Mouse (Mus musculus) CH12.LX (cell line): ENCODE measurements around the gene Phf7. TPM values are rescaled to one million over a fixed set of nuclear protein-coding genes. Genes with fewer than 3 reads are reported as not detected.

Experiments used
- DNase-seq: peaks from one replicate; pipeline ENCODE4 v3.0.0-alpha.2; 2013; ENCODE audit errors: extremely low read depth
- H3K27ac ChIP-seq: 2 replicates; pipeline ENCODE4 v1.5.1; 2012; ENCODE audit warnings: low read depth, mild to moderate bottlenecking, control low read depth, moderate library complexity; ENCODE audit not compliant: insufficient read depth
- H3K27me3 ChIP-seq: replicated peaks from 2 replicates; pipeline ENCODE3; 2012; ENCODE audit warnings: inconsistent platforms
- H3K36me3 ChIP-seq, 2 experiments: replicated peaks in 1 of 2; 2 replicates each; pipeline versions ENCODE3 to v1.6.1; 2012; ENCODE audit warnings: inconsistent platforms in 1 of 2, low read length in 1 of 2, mild to moderate bottlenecking in 1 of 2, mixed read lengths in 1 of 2, moderate library complexity in 1 of 2; ENCODE audit not compliant: control insufficient read depth in 1 of 2, insufficient read depth in 1 of 2
- H3K4me1 ChIP-seq, 2 experiments: 2 replicates each; pipeline ENCODE4 v1.6.1; 2012; ENCODE audit warnings: inconsistent platforms in 1 of 2, moderate library complexity in 1 of 2; ENCODE audit not compliant: insufficient read depth in 2 of 2, control insufficient read depth in 1 of 2
- H3K4me2 ChIP-seq: 2 replicates; pipeline ENCODE4 v1.6.1; 2012; ENCODE audit warnings: low read depth, mild to moderate bottlenecking, control low read depth; ENCODE audit not compliant: poor library complexity, insufficient read depth, severe bottlenecking
- H3K4me3 ChIP-seq, 3 experiments: fragments of 150-350 bp in 1 of 3; sonication (generic) in 1 of 3; replicated peaks in 1 of 3; 2 replicates each; pipeline versions ENCODE3 to v1.5.1; 2011 to 2012; ENCODE audit warnings: low read depth in 2 of 3, low read length in 2 of 3, mild to moderate bottlenecking in 2 of 3, moderate library complexity in 2 of 3, control low read depth in 1 of 3, improper control_type of control experiment in 1 of 3, inconsistent platforms in 1 of 3, mixed read lengths in 1 of 3; ENCODE audit not compliant: poor library complexity in 1 of 3
- H3K79me2 ChIP-seq: replicated peaks from 2 replicates; pipeline ENCODE4 v1.6.1; 2012; ENCODE audit warnings: mild to moderate bottlenecking, moderate library complexity; ENCODE audit not compliant: control insufficient read depth, poor library complexity, insufficient read depth, severe bottlenecking; ENCODE audit errors: extremely low read depth
- H3K9ac ChIP-seq: 2 replicates; pipeline ENCODE4 v1.6.1; 2012; ENCODE audit warnings: low read depth, mild to moderate bottlenecking, control low read depth, moderate library complexity; ENCODE audit not compliant: insufficient read depth
- H3K9me3 ChIP-seq: replicated peaks from 2 replicates; pipeline ENCODE3; 2012; ENCODE audit warnings: low read length, inconsistent platforms, mixed read lengths
- BHLHE40 ChIP-seq: IDR thresholded peaks from 2 replicates; pipeline ENCODE4 v1.6.1; 2011; ENCODE audit warnings: mild to moderate bottlenecking, low read depth, low read length, improper control_type of control experiment
- CTCF ChIP-seq, 2 experiments: IDR thresholded peaks in 1 of 2; conservative IDR thresholded peaks in 1 of 2; 2 replicates each; pipeline ENCODE4 v1.5.1; 2011 to 2012; ENCODE audit warnings: low read depth in 2 of 2, low read length in 2 of 2, improper control_type of control experiment in 1 of 2, inconsistent platforms in 1 of 2, mild to moderate bottlenecking in 1 of 2, moderate library complexity in 1 of 2
- GABPA ChIP-seq: IDR thresholded peaks from 2 replicates; pipeline ENCODE4 v1.6.1; 2012; ENCODE audit warnings: low read depth, low read length, improper control_type of control experiment, inconsistent platforms; ENCODE audit not compliant: insufficient replicate concordance
- IRF4 ChIP-seq: IDR thresholded peaks from 2 replicates; pipeline ENCODE4 v1.6.1; 2014; ENCODE audit warnings: low read depth, mild to moderate bottlenecking, inconsistent platforms, low read length, improper control_type of control experiment
- JUN ChIP-seq: IDR thresholded peaks from 2 replicates; pipeline ENCODE4 v1.6.1; 2011; ENCODE audit warnings: low read depth, mild to moderate bottlenecking, low read length, improper control_type of control experiment, moderate library complexity; ENCODE audit not compliant: insufficient read depth
- KAT2A ChIP-seq: IDR thresholded peaks from 2 replicates; pipeline ENCODE4 v1.6.1; 2012; ENCODE audit warnings: low read length, improper control_type of control experiment, inconsistent platforms; ENCODE audit not compliant: insufficient replicate concordance
- MAFK ChIP-seq: IDR thresholded peaks from 2 replicates; pipeline ENCODE4 v1.6.1; 2011; ENCODE audit warnings: low read length, improper control_type of control experiment; ENCODE audit not compliant: insufficient replicate concordance
- MAZ ChIP-seq: IDR thresholded peaks from 2 replicates; pipeline ENCODE4 v1.6.1; 2012; ENCODE audit warnings: low read depth, mild to moderate bottlenecking, inconsistent platforms, low read length, improper control_type of control experiment, moderate library complexity
- MEF2A ChIP-seq: IDR thresholded peaks from 2 replicates; pipeline ENCODE4 v1.6.1; 2014; ENCODE audit warnings: low read depth, mild to moderate bottlenecking, inconsistent platforms, low read length, improper control_type of control experiment, borderline replicate concordance
- MXI1 ChIP-seq: IDR thresholded peaks from 2 replicates; pipeline ENCODE4 v1.6.1; 2011; ENCODE audit warnings: mild to moderate bottlenecking, low read depth, low read length, improper control_type of control experiment
- NELFE ChIP-seq: IDR thresholded peaks from 2 replicates; pipeline ENCODE4 v1.6.1; 2011; ENCODE audit warnings: low read depth, low read length, improper control_type of control experiment
- NRF1 ChIP-seq: IDR thresholded peaks from 2 replicates; pipeline ENCODE4 v1.6.1; 2014; ENCODE audit warnings: low read depth, mild to moderate bottlenecking, inconsistent platforms, low read length, improper control_type of control experiment, moderate library complexity
- PAX5 ChIP-seq: IDR thresholded peaks from 2 replicates; pipeline ENCODE4 v1.6.1; 2012; ENCODE audit warnings: low read length, inconsistent platforms, mixed read lengths
- POLR2A ChIP-seq: IDR thresholded peaks from 2 replicates; pipeline ENCODE4 v1.6.1; 2011; ENCODE audit warnings: low read depth, mild to moderate bottlenecking, improper control_type of control experiment, low read length
- SMC3 ChIP-seq: IDR thresholded peaks from 2 replicates; pipeline ENCODE4 v1.6.1; 2011; ENCODE audit warnings: low read depth, low read length, improper control_type of control experiment
- TCF12 ChIP-seq: IDR thresholded peaks from 2 replicates; pipeline ENCODE4 v1.6.1; 2014; ENCODE audit warnings: low read depth, mild to moderate bottlenecking, inconsistent platforms, low read length, improper control_type of control experiment
- ZMIZ1 ChIP-seq: IDR thresholded peaks from 2 replicates; pipeline ENCODE4 v1.6.1; 2012; ENCODE audit warnings: low read depth, mild to moderate bottlenecking, inconsistent platforms, low read length, improper control_type of control experiment
- ZNF384 ChIP-seq: IDR thresholded peaks from 2 replicates; pipeline ENCODE4 v1.6.1; 2012; ENCODE audit warnings: low read depth, low read length, improper control_type of control experiment, inconsistent platforms
- dilution Hi-C: fragments of 300-500 bp; cut with MboI; formaldehyde crosslinking; loops from 2 replicates; pipeline ENCODE4 v1.14.3; 2020; ENCODE audit warnings: low sequenced_read_pairs; ENCODE audit not compliant: extremely low pct_unique_long_range_greater_than_20kb, extremely low pct_ligation_motif_present
- in situ Hi-C: fragments of 300-500 bp; cut with MboI; formaldehyde crosslinking; loops from 3 replicates; pipeline ENCODE4 v1.14.3; 2019; ENCODE audit warnings: low sequenced_read_pairs, low pct_ligation_motif_present, low pct_unique_long_range_greater_than_20kb, mixed read lengths
- polyA plus RNA-seq: library from polyadenylated mRNA; unstranded; fragments of >175 nt; gene quantifications from 2 replicates; pipeline ENCODE4 v1.2.1, GENCODE M21; 2012; ENCODE audit warnings: low read depth; ENCODE audit not compliant: insufficient read length
- total RNA-seq, 2 experiments: library from RNA; depleted of rRNA; stranded (reverse); fragments of 300-350 nt in 1 of 2; fragments of >200 nt in 1 of 2; gene quantifications; 2 replicates each; pipeline ENCODE4 v1.2.3; 2012 to 2014

Phf7 gene
- total and polyA plus RNA-seq, 3 experiments = 10.0 to 13.9 (median 13.5) TPM

DNA sequence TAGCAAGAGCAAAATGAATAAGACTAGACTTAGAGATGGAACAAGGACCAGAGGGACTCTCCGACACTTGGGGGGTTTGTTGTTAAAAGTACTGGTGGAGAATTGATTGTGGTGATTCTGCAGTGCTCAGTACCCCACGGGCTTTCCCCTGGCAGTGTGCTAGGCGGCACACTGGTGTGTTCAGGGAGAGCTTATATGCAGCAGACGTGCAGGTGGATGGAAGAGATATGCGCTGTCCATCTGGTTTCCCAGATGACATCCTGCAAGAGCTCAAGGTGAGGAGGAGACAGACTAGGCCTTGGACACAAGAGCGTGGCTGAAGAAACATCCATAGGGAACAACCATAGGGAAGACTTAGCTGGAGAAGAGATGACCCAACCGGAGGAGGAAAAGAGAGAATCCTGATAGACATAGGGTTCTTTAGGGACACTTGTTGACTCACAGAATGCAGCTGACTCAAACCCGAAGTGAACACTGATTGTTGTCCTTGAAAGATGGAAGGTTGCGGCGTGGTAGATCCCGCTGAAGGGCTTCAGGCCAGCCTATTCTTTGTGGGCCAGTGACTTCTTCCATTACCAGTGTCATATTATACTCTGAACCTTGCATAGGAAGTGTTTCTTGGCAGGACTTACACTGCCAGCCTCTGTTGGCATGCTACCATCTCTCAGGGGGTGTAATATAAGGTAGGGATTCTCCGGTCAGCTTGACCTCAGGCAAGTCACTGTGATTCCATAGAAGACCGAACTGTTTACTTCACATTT lies 43.9 kb downstream of the Phf7 start:
- dilution Hi-C loops = no loop called here
- H3K4me3 ChIP-seq = peak overlapping the region; percentile 61 to 79 (median 63)
- H3K4me1 ChIP-seq = peaks cover 5 to 24% of the 10 kb centered on the region in 2 experiments; a peak in 3 of 4 replicates

DNA sequence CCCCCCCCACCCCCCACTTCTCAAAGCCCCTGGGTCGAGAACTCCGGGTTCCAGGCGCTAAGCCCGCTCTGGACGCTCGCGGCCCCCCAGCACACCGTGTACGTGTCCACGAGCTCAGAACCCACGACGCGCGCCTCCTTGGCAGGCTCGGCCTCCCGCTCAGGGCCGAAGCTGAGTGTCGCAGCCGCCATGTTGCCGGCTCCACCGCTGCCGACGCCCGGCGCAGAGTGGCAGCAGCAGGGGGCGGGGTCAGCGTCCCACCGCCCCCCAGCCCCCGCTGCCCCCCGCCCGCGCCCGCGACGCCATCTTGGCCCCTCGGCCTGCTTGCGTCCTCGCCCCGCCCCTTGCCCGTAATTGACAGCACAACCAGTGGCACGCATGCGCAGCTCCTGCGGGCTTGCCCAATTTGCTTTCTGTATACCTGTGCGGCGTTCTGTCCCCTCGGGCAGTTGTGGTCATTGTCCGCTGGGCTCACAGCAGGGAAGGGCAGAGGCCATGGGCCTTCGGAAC lies 44.6 kb downstream of the Phf7 start:
- Histone ChIP-seq H3K36me3 (peaks cover 21 to 33% of the 10 kb centered on the region in 2 experiments), H3K27ac (peak overlapping the region; percentile 21; the same call in 1 of the 2 replicates), H3K4me3 (peak overlapping the region; percentile 79 to 97 (median 88)), H3K4me2 (peak overlapping the region; percentile 95), H3K79me2 (peaks cover 29% of the 10 kb centered on the region), H3K9me3 (no peaks in the 10 kb centered on the region), H3K9ac (peak overlapping the region; percentile 93), H3K27me3 (peaks cover 12% of the 10 kb centered on the region), H3K4me1 (peaks cover 5 to 24% of the 10 kb centered on the region in 2 experiments; a peak in 3 of 4 replicates)
- dilution Hi-C loops = no loop called here
- no peak for TF ChIP-seq MEF2A
- no peak for TF ChIP-seq KAT2A
- peak; percentile 44; the same call in 1 of the 2 replicates for TF ChIP-seq MXI1
- TF ChIP-seq ZMIZ1 = peak; percentile 64; the same call in 1 of the 2 replicates
- TF ChIP-seq POLR2A = peak; percentile 84
- TF ChIP-seq NRF1 = peak; percentile 92
- no peak for TF ChIP-seq JUN
- TF ChIP-seq SMC3 = no peak
- peak; percentile 82 for TF ChIP-seq TCF12
- TF ChIP-seq CTCF (conservative IDR thresholded peaks at IDR 0.05 in 1 of 2, IDR thresholded peaks at IDR 0.05 in 1 of 2; ENCODE audit: low read depth in 2 of 2, low read length in 2 of 2) = no peak
- no peak for TF ChIP-seq PAX5
- TF ChIP-seq NELFE = peak; percentile 81
- TF ChIP-seq BHLHE40 = 0 out of 2 replicates have a peak, but pooled peaks have one; percentile 7
- DNase-seq = peak; percentile 96
- in situ Hi-C loops = no loop called here

More for the DNA sequence above, 43.9 kb downstream of the Phf7 start:
- Histone ChIP-seq H3K9me3 (no peaks in the 10 kb centered on the region), H3K79me2 (peaks cover 29% of the 10 kb centered on the region), H3K36me3 (peaks cover 16 to 26% of the 10 kb centered on the region in 2 experiments), H3K4me2 (peak overlapping the region; percentile 57), H3K9ac (peak overlapping the region; percentile 29; the same call in 1 of the 2 replicates), H3K27me3 (peaks cover 12% of the 10 kb centered on the region), H3K27ac (no peak overlapping the region)
- no peak for TF ChIP-seq MAFK
- no peak for TF ChIP-seq IRF4
- no peak for TF ChIP-seq MAZ
- no peak for TF ChIP-seq JUN
- no peak for TF ChIP-seq ZNF384
- no peak for TF ChIP-seq GABPA
- DNase-seq = no peak
- in situ Hi-C loops = no loop called here
